Mouse (Mus musculus) megakaryocyte, adult 5-6 weeks (primary cell): ENCODE measurements around the gene Kcnc3. TPM values are rescaled to one million over a fixed set of nuclear protein-coding genes. Genes with fewer than 3 reads are reported as not detected.

Experiments used
- total RNA-seq, 2 experiments: library from RNA; stranded (forward) in 1 of 2; stranded (reverse) in 1 of 2; fragments of 153-499, 151-499 nt in 1 of 2; fragments of 221-1000, 200-1000 nt in 1 of 2; gene quantifications; 2 replicates each; pipeline versions ENCODE4 v1.2.3 to v1.2.4; 2015 to 2017

Kcnc3 gene
- total RNA-seq, 2 experiments from 2014 or later: 0.67 TPM; not detected in 1

Other genes starting within 250 kb of the Kcnc3 start
- gene Syt3, start 206.6 kb upstream of the Kcnc3 start, total RNA-seq (2015): 0.29 TPM in 1 of 2 replicates, not detected in the other
- gene Syt3, start 206.6 kb upstream of the Kcnc3 start, total RNA-seq (2017): 0.22 TPM in 1 of 2 replicates, not detected in the other
- gene 1700008O03Rik, start 204.8 kb upstream of the Kcnc3 start, total RNA-seq (2015): 0.42 TPM in 1 of 2 replicates, not detected in the other
- not detected in 2 replicates for gene 1700008O03Rik, start 204.8 kb upstream of the Kcnc3 start, total RNA-seq (2017)
- gene Lrrc4b, start 161.6 kb upstream of the Kcnc3 start, total RNA-seq (2015): not detected in 2 replicates
- not detected in 2 replicates for gene Lrrc4b, start 161.6 kb upstream of the Kcnc3 start, total RNA-seq (2017)
- not detected in 2 replicates for gene Aspdh, start 125.3 kb upstream of the Kcnc3 start, total RNA-seq (2015)
- not detected in 2 replicates for gene Aspdh, start 125.3 kb upstream of the Kcnc3 start, total RNA-seq (2017)
- gene Josd2, start 122.7 kb upstream of the Kcnc3 start, total RNA-seq (2015): 18.2 and 20.3 TPM in 2 replicates
- 12.5 and 14.0 TPM in 2 replicates for gene Josd2, start 122.7 kb upstream of the Kcnc3 start, total RNA-seq (2017)
- 42.4 and 47.4 TPM in 2 replicates for gene Emc10, start 94.1 kb upstream of the Kcnc3 start, total RNA-seq (2015)
- gene Emc10, start 94.1 kb upstream of the Kcnc3 start, total RNA-seq (2017): 23.1 and 27.4 TPM in 2 replicates
- gene Fam71e1, start 94.1 kb upstream of the Kcnc3 start, total RNA-seq (2015): 1.7 and 2.0 TPM in 2 replicates
- 0.12 TPM in 1 of 2 replicates, not detected in the other for gene Fam71e1, start 94.1 kb upstream of the Kcnc3 start, total RNA-seq (2017)
- not detected in 2 replicates for gene Mybpc2, start 66.0 kb upstream of the Kcnc3 start, total RNA-seq (2015)
- not detected in 2 replicates for gene Mybpc2, start 66.0 kb upstream of the Kcnc3 start, total RNA-seq (2017)
- 3.2 and 3.8 TPM in 2 replicates for gene Spib, start 58.6 kb upstream of the Kcnc3 start, total RNA-seq (2015)
- 4.1 and 6.4 TPM in 2 replicates for gene Spib, start 58.6 kb upstream of the Kcnc3 start, total RNA-seq (2017)
- gene Pold1, start 41.8 kb upstream of the Kcnc3 start, total RNA-seq (2015): 36.1 and 44.3 TPM in 2 replicates
- 39.4 and 48.4 TPM in 2 replicates for gene Pold1, start 41.8 kb upstream of the Kcnc3 start, total RNA-seq (2017)
- 47.4 and 51.5 TPM in 2 replicates for gene Nr1h2, start 36.7 kb upstream of the Kcnc3 start, total RNA-seq (2015)
- 50.7 and 70.7 TPM in 2 replicates for gene Nr1h2, start 36.7 kb upstream of the Kcnc3 start, total RNA-seq (2017)
- gene Napsa, start 18.3 kb upstream of the Kcnc3 start, total RNA-seq (2015): 473 and 485 TPM in 2 replicates
- 207 and 235 TPM in 2 replicates for gene Napsa, start 18.3 kb upstream of the Kcnc3 start, total RNA-seq (2017)
- gene Myh14, start 80.2 kb downstream of the Kcnc3 start, total RNA-seq (2015): not detected in 2 replicates
- gene Myh14, start 80.2 kb downstream of the Kcnc3 start, total RNA-seq (2017): not detected in 2 replicates
- not detected in 2 replicates for gene Izumo2, start 118.1 kb downstream of the Kcnc3 start, total RNA-seq (2015)
- gene Izumo2, start 118.1 kb downstream of the Kcnc3 start, total RNA-seq (2017): not detected in 2 replicates
- 48.8 and 53.1 TPM in 2 replicates for gene Vrk3, start 157.7 kb downstream of the Kcnc3 start, total RNA-seq (2015)
- 51.5 and 52.3 TPM in 2 replicates for gene Vrk3, start 157.7 kb downstream of the Kcnc3 start, total RNA-seq (2017)
- 1.4 and 1.5 TPM in 2 replicates for gene Zfp473, start 160.4 kb downstream of the Kcnc3 start, total RNA-seq (2015)
- 1.8 and 2.3 TPM in 2 replicates for gene Zfp473, start 160.4 kb downstream of the Kcnc3 start, total RNA-seq (2017)
- 25.3 and 28.5 TPM in 2 replicates for gene Nup62, start 225.4 kb downstream of the Kcnc3 start, total RNA-seq (2015)
- 55.7 and 65.8 TPM in 2 replicates for gene Nup62, start 225.4 kb downstream of the Kcnc3 start, total RNA-seq (2017)
- 0.38 and 1.9 TPM in 2 replicates for gene Il4i1, start 225.7 kb downstream of the Kcnc3 start, total RNA-seq (2015)
- 1.5 TPM in 1 of 2 replicates, not detected in the other for gene Il4i1, start 225.7 kb downstream of the Kcnc3 start, total RNA-seq (2017)
- gene Atf5, start 226.0 kb downstream of the Kcnc3 start, total RNA-seq (2015): 2.1 and 2.6 TPM in 2 replicates
- gene Atf5, start 226.0 kb downstream of the Kcnc3 start, total RNA-seq (2017): 1.9 and 5.3 TPM in 2 replicates